Mouse (Mus musculus) embryonic stem cell, embryonic (primary cell): ENCODE measurements at regions not wholly inside any gene's neighbourhood (a gene's known extent, or its start where the extent isn't known, plus 50 kb on each side); places are given as distances from the start of the nearest gene placed in this dataset.

ENCODE experiments used
- CTCF ChIA-PET, 4 experiments: fragments of 300-600 bp in 2 of 4; fragments of 350-600 bp in 2 of 4; sonication (Branson Sonifier 250); formaldehyde crosslinking; loops; one replicate each; lab custom pipeline; 2022; ENCODE audit warnings: inconsistent platforms in 2 of 4; lab: Charles Lee
- POLR2A ChIA-PET, 4 experiments: fragments of 300-600 bp in 2 of 4; fragments of 350-600 bp in 2 of 4; sonication (Branson Sonifier 250); formaldehyde crosslinking; loops; one replicate each; lab custom pipeline; 2022; ENCODE audit warnings: antibody characterized with exemption in 4 of 4, inconsistent platforms in 1 of 4; lab: Charles Lee

DNA sequence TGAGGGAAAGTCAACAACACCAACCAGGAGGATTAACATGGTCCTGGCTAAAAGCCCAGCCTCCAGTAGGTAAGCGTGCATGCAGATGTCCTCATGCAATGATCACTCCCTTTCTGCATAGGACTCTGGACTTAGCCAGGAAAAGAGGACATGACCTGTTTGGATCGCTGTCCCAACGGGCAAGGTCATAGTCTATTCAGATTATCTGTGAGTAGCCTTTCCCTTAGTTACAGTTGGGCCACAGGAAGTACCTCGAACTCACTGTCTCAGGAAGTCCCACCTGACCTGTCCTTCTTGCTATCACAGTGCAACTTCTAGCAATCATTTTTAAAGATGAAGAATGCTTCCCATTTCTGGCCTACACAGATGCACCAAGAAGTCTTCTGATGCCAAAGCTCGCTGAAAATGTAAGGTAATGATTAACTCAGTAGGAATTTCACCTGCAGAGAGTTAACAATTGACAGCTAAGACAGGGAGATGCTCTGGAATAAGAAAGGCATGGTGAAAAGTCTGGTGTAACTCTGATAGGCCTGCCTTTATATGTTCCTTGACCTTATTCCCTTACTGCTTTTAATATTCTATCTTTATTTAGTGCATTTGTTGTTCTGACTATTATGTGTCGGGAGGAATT lies 280.1 kb downstream of the Inhba start:
- ChIA-PET CTCF (no interaction called here), POLR2A (no interaction called here)

- POLR2A ChIA-PET, result no interaction called here
- CTCF ChIA-PET, result no interaction called here
Measured at GRCm38 (mm10) chr13:16299756-16300155, 288.1 kb downstream of the Inhba start.

DNA sequence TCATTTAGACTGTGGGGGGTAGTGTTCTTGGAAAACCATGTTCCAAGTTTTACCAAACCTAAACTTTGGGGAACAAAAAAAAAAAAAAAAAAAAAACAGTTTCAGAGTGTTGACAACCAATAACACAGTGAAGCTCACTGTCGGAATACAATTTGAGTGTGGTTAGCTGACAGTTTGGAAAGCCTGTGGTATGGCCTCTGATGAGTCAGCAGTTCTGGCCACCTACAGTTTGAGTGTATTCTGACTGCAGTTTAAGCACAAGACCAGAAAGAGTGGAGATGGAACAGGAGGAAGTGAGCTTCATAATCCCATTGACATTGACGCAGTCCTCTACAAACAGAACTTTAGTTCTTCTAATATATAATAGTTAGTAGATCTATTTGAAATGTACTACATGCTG lies 303.0 kb downstream of the Inhba start:
- CTCF ChIA-PET, result interaction anchor here in 1 of 4 experiments (0.6 kb wide), 1 partner anchor 30 kb away, joined by 3 read pairs; no protein-coding TSS in a partner anchor
- POLR2A ChIA-PET, result interaction anchor here in 1 of 4 experiments (0.7 kb wide), 1 partner anchor 12 kb away, joined by 3 read pairs; no protein-coding TSS in a partner anchor

- ChIA-PET POLR2A (no interaction called here), CTCF (no interaction called here)
Measured at GRCm38 (mm10) chr13:16315689-16316088, 304.0 kb downstream of the Inhba start.

- ChIA-PET CTCF (no interaction called here), POLR2A (no interaction called here)
Measured at GRCm38 (mm10) chr13:16316581-16316980, 304.9 kb downstream of the Inhba start.

- CTCF ChIA-PET, result no interaction called here
- POLR2A ChIA-PET, result no interaction called here
Measured at GRCm38 (mm10) chr13:16317412-16317811, 305.8 kb downstream of the Inhba start.

DNA sequence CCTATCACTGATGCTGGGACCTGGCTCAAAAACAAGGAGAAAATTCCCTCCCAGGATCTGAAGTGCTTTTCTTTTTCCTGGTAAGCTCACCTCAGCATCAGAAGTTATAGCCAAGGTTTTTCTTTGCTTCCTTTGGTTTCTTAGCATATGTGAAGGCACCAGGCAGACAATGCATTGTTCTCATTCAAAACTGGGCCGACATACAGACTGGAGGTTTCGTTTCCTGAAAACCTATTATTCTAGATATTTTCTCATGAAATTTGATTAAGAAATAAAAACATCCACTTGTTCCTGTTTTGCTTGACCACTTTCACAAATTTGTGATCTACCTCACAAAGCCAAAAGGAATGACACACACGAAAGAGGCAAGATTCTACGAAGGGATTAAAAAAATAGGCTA lies 308.7 kb downstream of the Inhba start:
- ChIA-PET CTCF (no interaction called here), POLR2A (no interaction called here)

DNA sequence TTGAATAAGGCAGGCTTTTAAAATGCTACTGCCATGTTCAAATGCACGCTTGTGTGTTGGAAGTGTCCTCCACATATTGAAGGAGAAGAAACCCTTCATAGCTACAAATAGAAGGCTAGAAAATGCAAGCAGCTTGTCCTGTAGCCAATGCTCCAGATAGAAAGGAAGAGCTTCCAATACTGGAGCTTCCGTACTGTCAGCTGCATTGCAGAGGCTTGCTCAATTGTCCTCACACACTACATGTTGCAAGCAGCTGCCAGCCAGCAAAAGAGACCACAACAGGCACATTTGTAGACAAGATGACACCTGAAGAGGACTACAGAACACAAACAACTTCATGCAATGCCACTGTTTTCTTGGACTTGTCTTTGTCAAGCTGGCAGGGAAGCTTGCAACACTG lies 314.0 kb downstream of the Inhba start:
- POLR2A ChIA-PET, result no interaction called here
- CTCF ChIA-PET, result no interaction called here

DNA sequence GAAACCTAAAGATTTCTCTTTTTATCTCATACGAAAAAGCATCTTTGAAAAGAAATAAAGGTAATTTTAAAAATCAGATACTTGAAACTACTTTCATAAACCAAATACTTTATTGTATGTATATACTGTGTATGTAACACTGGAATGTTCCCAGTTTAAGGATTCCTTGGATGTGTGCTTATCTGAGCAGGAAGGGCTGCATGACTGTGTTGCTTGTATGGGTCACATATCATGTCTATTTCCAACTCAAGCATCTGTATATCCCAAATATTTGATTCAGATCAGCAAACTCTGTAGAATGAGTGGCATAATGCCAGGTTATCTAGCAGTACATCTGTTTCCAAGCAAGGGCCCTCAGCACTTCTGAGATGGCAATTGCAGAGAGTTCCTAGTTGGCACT lies 330.1 kb downstream of the Inhba start:
- CTCF ChIA-PET, result no interaction called here
- POLR2A ChIA-PET, result no interaction called here

DNA sequence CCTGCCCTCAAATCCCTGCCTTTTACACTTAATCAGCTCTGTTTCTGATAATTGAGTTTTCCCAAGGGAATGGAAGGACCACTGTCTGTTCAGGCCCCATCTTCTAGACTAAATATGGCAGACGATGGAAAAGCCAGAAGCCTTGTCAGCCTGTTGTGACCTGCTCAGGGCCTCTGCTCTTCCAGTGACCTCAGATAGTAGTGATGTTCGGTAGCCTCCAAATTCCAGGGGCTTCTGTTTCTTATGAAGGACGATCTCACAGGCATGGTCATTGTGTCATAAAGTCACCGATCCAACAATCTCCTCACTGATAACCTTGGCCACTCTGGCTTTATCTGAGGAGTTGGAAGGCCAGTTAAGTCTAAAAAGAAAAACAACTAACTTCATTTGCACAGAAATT lies 330.5 kb downstream of the Inhba start:
- ChIA-PET CTCF (interaction anchor here in 1 of 4 experiments (0.5 kb wide), 1 partner anchor 580 kb away, joined by 5 read pairs; no protein-coding TSS in a partner anchor), POLR2A (interaction anchor here in 1 of 4 experiments (0.7 kb wide), 1 partner anchor 22 kb away, joined by 4 read pairs; no protein-coding TSS in a partner anchor)

DNA sequence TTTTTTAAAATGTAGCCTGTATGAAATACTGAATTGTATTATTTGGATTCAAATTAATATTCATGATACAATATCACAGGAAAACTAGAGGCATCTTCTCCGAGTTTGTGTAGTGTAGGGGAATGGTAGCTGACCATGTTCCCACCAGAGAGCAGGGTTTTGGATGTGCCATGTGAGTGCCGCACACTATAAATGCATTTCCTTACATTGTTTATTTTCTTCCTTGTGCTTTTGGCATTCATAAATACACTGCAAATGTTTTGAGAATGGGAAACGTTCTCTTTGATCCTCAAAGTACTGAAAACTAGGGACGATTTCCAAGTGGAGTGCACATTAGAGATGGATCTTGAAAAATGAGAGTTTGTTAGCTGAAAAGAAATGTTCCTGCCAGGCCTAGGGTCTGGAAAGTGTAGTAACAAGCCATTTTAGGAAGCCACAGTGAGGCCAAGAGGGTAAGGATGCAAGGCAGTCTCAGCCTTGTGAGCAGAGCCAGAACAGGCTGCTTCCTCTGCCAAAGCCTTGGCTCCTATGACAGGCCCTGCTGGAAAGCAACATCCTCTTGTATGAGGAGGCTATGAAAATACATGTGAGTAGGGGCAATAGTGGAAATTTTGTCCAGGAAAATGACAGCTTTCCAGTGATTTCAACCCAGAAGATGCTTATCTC lies 331.8 kb downstream of the Inhba start:
- ChIA-PET CTCF (interaction anchor here in 1 of 4 experiments (0.6 kb wide), 1 partner anchor 485 kb away, joined by 8 read pairs; no protein-coding TSS in a partner anchor), POLR2A (no interaction called here)

DNA sequence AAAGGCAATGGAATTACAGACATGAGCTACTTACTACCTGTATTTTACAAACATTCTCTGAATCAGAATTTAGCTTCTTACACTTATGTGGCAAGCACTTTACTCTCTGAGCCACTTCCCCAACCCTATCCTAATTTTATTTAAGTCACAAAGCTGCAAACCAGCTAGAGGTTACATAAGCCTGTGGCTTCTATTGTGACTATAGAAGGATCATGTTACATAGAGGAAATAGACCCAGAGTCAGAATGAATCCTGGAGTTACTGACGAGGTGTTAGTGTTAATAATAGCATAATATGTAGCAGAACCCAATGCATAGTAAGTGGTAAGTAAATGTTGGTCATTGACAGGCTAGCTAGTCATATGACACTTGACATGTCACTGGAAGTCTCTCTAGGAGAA lies 337.7 kb downstream of the Inhba start:
- ChIA-PET POLR2A (no interaction called here), CTCF (no interaction called here)

- ChIA-PET CTCF (no interaction called here), POLR2A (no interaction called here)
Measured at GRCm38 (mm10) chr13:16350061-16350460, 338.4 kb downstream of the Inhba start.

DNA sequence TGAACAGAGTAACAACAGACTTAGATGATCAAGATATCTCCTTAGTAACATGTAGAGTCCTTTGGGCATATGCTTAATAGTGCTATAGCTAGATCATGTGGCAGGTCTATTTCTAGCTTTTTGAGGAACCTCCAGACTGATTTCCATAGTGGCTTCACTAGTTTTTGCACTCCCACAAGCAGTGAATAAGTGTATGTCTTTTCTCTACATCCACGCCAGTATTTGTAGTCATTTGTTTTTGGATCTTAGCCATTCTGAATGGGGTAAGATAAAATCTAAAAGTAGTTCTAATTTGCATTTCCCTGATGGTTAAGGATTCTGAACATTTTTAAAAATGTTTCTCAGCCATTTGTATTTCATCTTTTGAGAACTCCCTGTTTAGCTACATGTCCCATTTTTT lies 343.7 kb downstream of the Inhba start:
- POLR2A ChIA-PET, result no interaction called here
- CTCF ChIA-PET, result no interaction called here

DNA sequence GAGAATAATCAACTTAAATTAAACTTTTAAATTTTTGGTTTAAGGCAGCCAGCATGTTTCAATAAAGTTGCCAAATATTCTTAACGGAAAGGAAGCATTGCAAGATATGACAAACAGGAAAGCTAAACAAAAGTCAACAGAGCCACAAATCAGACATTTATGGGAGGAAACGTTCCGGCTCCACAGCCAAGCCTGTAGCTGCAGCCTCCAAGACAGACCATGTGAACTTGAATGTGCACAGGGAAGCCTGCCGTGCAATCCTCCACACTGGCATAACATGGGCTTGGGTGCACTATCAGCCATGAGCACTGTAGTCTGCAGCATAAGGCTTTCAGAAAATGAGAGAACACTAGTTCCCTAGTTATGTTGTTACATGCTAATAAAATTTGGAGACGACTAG lies 367.8 kb downstream of the Inhba start:
- POLR2A ChIA-PET, result no interaction called here
- CTCF ChIA-PET, result no interaction called here

DNA sequence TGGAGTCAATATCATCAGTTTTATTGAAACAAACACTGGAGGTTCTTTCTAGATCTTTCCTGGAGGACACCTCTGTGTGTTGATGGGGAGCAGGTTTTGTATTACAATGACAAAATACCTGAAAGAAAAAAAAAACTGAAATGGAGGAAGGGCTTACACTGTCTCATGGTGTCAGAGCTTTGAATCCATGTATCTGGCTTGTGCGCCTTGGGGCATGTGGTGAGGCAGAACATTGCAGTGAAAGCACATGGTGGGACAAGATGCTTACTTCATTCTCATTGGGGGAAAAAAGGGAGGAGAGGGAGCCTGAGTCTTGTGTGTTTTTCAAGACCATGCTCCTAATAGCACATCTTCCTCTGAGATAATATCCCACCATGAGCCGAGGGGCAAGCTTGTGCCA lies 368.3 kb downstream of the Inhba start:
- ChIA-PET CTCF (no interaction called here), POLR2A (no interaction called here)

- ChIA-PET POLR2A (no interaction called here), CTCF (no interaction called here)
Measured at GRCm38 (mm10) chr13:16382936-16383511, 371.4 kb downstream of the Inhba start.

- CTCF ChIA-PET, result no interaction called here
Measured at GRCm38 (mm10) chr13:16416356-16417019, 404.8 kb downstream of the Inhba start.

GRCm38 (mm10) chr13:16424147-16424546 lies 412.5 kb downstream of the Inhba start:
- CTCF ChIA-PET, result interaction anchor here in 1 of 4 experiments (0.6 kb wide), 1 partner anchor 872 kb away, joined by 5 read pairs; no protein-coding TSS in a partner anchor
- POLR2A ChIA-PET, result no interaction called here

More at GRCm38 (mm10) chr13:16416356-16417019, 404.8 kb downstream of the Inhba start:
- POLR2A ChIA-PET, result interaction anchor here in 1 of 4 experiments (0.6 kb wide), 1 partner anchor 64 kb away, joined by 7 read pairs; no protein-coding TSS in a partner anchor

- ChIA-PET POLR2A (no interaction called here), CTCF (no interaction called here)
Measured at GRCm38 (mm10) chr13:16435436-16435835, 423.8 kb downstream of the Inhba start.
